Mouse (Mus musculus): ENCODE measurements around the gene Nfatc2. TPM values are rescaled to one million over a fixed set of nuclear protein-coding genes. Genes with fewer than 3 reads are reported as not detected.

Gene Nfatc2
- polyA plus RNA-seq, 1 experiment, result 61.9 TPM

DNA sequence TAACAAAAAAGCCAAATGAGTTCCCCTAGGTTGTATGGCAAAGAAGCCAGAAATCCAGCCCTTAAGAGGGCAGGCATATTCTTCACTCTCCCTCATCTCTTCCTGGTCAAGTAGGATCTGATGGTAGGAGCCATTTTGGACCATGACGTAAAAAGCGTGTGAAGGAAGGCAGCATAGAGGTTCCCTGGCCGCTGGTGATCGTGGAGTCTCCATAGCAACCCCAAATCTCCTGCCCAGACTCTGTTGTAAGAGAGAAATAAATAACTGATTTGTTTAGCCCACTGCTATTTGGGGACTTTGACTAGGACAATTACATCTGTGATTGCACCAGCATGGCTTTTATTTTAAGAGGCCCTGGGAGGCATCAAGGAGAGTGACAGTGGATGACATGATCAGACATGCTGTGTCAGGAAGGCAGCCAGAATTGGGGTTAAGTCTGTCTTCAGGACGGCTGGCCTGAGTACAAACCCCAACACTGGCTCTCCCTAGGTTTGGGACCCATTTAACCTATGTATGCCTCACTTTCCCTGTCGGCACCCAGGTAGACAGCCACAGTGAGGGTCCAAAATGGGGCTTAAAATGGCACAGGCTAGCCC, 8.3 kb upstream of the Nfatc2 start:
- Histone ChIP-seq H3K4me3 (ENCODE audit: insufficient read depth, low read length) (no peak overlapping the region), H3K27ac (ENCODE audit: insufficient read depth, low read depth, low read length) (no peak overlapping the region), H3K4me1 (ENCODE audit: control insufficient read depth, insufficient read depth, low read length) (peaks cover 2% of the 10 kb centered on the region; the same call in 1 of the 2 replicates)
- TF ChIP-seq POLR2A (IDR thresholded peaks at IDR 0.05; ENCODE audit: borderline replicate concordance, low read depth, low read length) (no peak), CTCF (IDR thresholded peaks at IDR 0.05; ENCODE audit: low read depth, low read length) (no peak)

GRCm38 (mm10) chr2:168608125-168608564, 6.7 kb upstream of the Nfatc2 start:
- Histone ChIP-seq H3K4me1 (ENCODE audit: control insufficient read depth, insufficient read depth, low read length) (peaks cover 2% of the 10 kb centered on the region; the same call in 1 of the 2 replicates), H3K27ac (ENCODE audit: insufficient read depth, low read depth, low read length) (no peak overlapping the region), H3K4me3 (ENCODE audit: insufficient read depth, low read length) (no peak overlapping the region)
- no peak for TF ChIP-seq POLR2A (IDR thresholded peaks at IDR 0.05; ENCODE audit: borderline replicate concordance, low read depth, low read length)

- no peak overlapping the region for H3K27ac ChIP-seq (ENCODE audit: insufficient read depth, low read depth, low read length)
- TF ChIP-seq POLR2A (IDR thresholded peaks at IDR 0.05; ENCODE audit: borderline replicate concordance, low read depth, low read length), result no peak
- TF ChIP-seq CTCF (IDR thresholded peaks at IDR 0.05; ENCODE audit: low read depth, low read length), result no peak
- H3K4me3 ChIP-seq (ENCODE audit: insufficient read depth, low read length), result no peak overlapping the region
- H3K4me1 ChIP-seq (ENCODE audit: control insufficient read depth, insufficient read depth, low read length), result peaks cover 2% of the 10 kb centered on the region; the same call in 1 of the 2 replicates
These were observed 3.2 kb upstream of the Nfatc2 start for GRCm38 (mm10) chr2:168604655-168605070.

DNA sequence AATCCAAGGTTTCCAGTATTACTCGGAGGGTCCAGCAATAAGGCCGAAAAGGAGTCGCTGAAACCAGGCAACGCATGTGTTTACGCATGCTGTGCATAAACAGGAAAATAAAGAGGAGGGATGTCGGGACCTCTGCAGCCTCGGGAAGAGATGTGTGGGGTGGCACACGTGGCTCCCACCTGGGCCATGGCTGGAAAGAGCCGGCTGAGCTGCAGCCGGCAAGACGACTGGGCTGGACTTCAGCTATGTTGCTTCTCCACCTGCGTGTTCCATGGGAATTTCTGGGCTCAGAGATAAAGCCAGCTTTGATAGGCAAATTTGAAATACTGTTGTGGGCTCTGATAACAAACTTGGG, 907 bp upstream of the Nfatc2 start:
- Histone ChIP-seq H3K4me3 (ENCODE audit: insufficient read depth, low read length) (no peak overlapping the region), H3K4me1 (ENCODE audit: control insufficient read depth, insufficient read depth, low read length) (no peaks in the 10 kb centered on the region)

GRCm38 (mm10) chr2:168600750-168601490, 537 bp downstream of the Nfatc2 start:
- H3K4me3 ChIP-seq (ENCODE audit: insufficient read depth, low read length), result peak overlapping the region; percentile 11
- TF ChIP-seq CTCF (IDR thresholded peaks at IDR 0.05; ENCODE audit: low read depth, low read length) (no peak), POLR2A (IDR thresholded peaks at IDR 0.05; ENCODE audit: borderline replicate concordance, low read depth, low read length) (no peak)
- no peaks in the 10 kb centered on the region for H3K4me1 ChIP-seq (ENCODE audit: control insufficient read depth, insufficient read depth, low read length)
- H3K27ac ChIP-seq (ENCODE audit: insufficient read depth, low read depth, low read length), result no peak overlapping the region

More for the DNA sequence above, 907 bp upstream of the Nfatc2 start:
- TF ChIP-seq POLR2A (IDR thresholded peaks at IDR 0.05; ENCODE audit: borderline replicate concordance, low read depth, low read length) (no peak), CTCF (IDR thresholded peaks at IDR 0.05; ENCODE audit: low read depth, low read length) (no peak)
- no peak overlapping the region for H3K27ac ChIP-seq (ENCODE audit: insufficient read depth, low read depth, low read length)

- TF ChIP-seq CTCF (IDR thresholded peaks at IDR 0.05; ENCODE audit: low read depth, low read length) (no peak), POLR2A (IDR thresholded peaks at IDR 0.05; ENCODE audit: borderline replicate concordance, low read depth, low read length) (no peak)
- Histone ChIP-seq H3K4me1 (ENCODE audit: control insufficient read depth, insufficient read depth, low read length) (peaks cover 3% of the 10 kb centered on the region), H3K4me3 (ENCODE audit: insufficient read depth, low read length) (no peak overlapping the region), H3K27ac (ENCODE audit: insufficient read depth, low read depth, low read length) (no peak overlapping the region)
These were observed 5.8 kb downstream of the Nfatc2 start for GRCm38 (mm10) chr2:168595693-168596092.

DNA sequence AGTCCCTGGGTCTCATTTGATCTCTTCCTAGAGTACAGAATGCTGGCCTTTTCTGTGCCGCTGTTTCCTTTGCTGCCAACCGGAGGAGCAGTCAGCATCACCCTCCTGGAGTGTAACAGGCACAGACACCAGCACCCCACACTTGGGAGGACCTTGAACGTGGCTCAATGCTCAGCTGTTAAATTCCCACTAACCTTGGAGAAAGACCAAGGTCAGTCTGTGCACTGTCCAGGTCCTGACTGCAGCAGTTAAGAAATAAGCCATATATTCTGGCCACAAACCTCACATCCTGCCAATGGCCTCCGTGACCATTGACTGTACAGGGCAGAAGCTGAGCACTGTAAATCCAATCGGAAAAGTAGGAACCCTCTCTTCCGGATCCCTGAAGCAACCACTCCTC, 7.8 kb downstream of the Nfatc2 start:
- TF ChIP-seq CTCF (IDR thresholded peaks at IDR 0.05; ENCODE audit: low read depth, low read length), result no peak
- no peak for TF ChIP-seq POLR2A (IDR thresholded peaks at IDR 0.05; ENCODE audit: borderline replicate concordance, low read depth, low read length)
- no peak overlapping the region for H3K27ac ChIP-seq (ENCODE audit: insufficient read depth, low read depth, low read length)
- peaks cover 7% of the 10 kb centered on the region for H3K4me1 ChIP-seq (ENCODE audit: control insufficient read depth, insufficient read depth, low read length)
- H3K4me3 ChIP-seq (ENCODE audit: insufficient read depth, low read length), result no peak overlapping the region

- H3K4me3 ChIP-seq (ENCODE audit: insufficient read depth, low read length), result no peak overlapping the region
- H3K27ac ChIP-seq (ENCODE audit: insufficient read depth, low read depth, low read length), result no peak overlapping the region
- peaks cover 13% of the 10 kb centered on the region for H3K4me1 ChIP-seq (ENCODE audit: control insufficient read depth, insufficient read depth, low read length)
- peak; percentile 25; the same call in 1 of the 2 replicates for TF ChIP-seq CTCF (IDR thresholded peaks at IDR 0.05; ENCODE audit: low read depth, low read length)
- TF ChIP-seq POLR2A (IDR thresholded peaks at IDR 0.05; ENCODE audit: borderline replicate concordance, low read depth, low read length), result no peak
These were observed 8.5 kb downstream of the Nfatc2 start for GRCm38 (mm10) chr2:168593004-168593403.

DNA sequence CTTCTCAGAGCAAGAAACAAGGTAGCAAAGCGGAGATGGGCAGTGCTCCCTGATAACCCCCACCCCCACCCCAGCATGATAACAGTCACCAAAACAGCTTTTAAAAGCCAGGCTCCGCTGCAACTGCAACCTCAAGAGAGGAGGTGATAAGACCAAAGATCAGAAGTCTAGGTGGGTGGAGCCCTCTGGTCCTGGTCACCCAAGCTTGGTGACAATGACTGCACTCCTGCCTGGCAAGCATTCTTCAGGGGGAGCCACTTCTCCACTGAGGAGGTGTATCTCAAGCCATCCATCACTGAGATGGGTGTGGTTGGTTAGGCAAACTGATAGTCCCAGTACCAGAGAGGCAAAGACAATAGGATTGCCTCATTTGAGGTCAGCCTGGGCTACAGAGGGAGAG, 10.4 kb downstream of the Nfatc2 start:
- Histone ChIP-seq H3K4me3 (ENCODE audit: insufficient read depth, low read length) (no peak overlapping the region), H3K4me1 (ENCODE audit: control insufficient read depth, insufficient read depth, low read length) (peaks cover 25% of the 10 kb centered on the region), H3K27ac (ENCODE audit: insufficient read depth, low read depth, low read length) (no peak overlapping the region)
- TF ChIP-seq CTCF (IDR thresholded peaks at IDR 0.05; ENCODE audit: low read depth, low read length) (no peak), POLR2A (IDR thresholded peaks at IDR 0.05; ENCODE audit: borderline replicate concordance, low read depth, low read length) (no peak)

- H3K4me3 ChIP-seq (ENCODE audit: insufficient read depth, low read length), result peak overlapping the region; percentile 88
- peaks cover 27% of the 10 kb centered on the region for H3K4me1 ChIP-seq (ENCODE audit: control insufficient read depth, insufficient read depth, low read length)
- TF ChIP-seq CTCF (IDR thresholded peaks at IDR 0.05; ENCODE audit: low read depth, low read length), result no peak
- TF ChIP-seq POLR2A (IDR thresholded peaks at IDR 0.05; ENCODE audit: borderline replicate concordance, low read depth, low read length), result no peak
- H3K27ac ChIP-seq (ENCODE audit: insufficient read depth, low read depth, low read length), result no peak overlapping the region
These were observed 10.9 kb downstream of the Nfatc2 start for GRCm38 (mm10) chr2:168590556-168590955.
